Mouse (Mus musculus) limb, embryonic 14.5 days (tissue): ENCODE measurements around the gene Arl9. TPM values are rescaled to one million over a fixed set of nuclear protein-coding genes. Genes with fewer than 3 reads are reported as not detected.
"Not testable (repeated sequence)": the region's sequence is repeated elsewhere in the genome, so short reads cannot be mapped to it uniquely, and the experiment has no call there.

Source experiments
- ATAC-seq: fragments of 200-750 bp; cut with Nextera tagmentation; 2 replicates; pipeline ENCODE4 v1.8.0; 2017; ENCODE audit warnings: low read depth, moderate number of reproducible peaks, moderate TSS enrichment; ENCODE audit not compliant: low FRiP score
- DNase-seq: peaks from one replicate; pipeline ENCODE4 v3.0.0-alpha.2; 2015; ENCODE audit warnings: low spot score
- H3K27ac ChIP-seq: fragments of 300-500 bp; sonication (generic); replicated peaks from 2 replicates; pipeline ENCODE4 v1.5.1; 2014; ENCODE audit warnings: low read depth, mild to moderate bottlenecking, low read length, moderate library complexity, mixed read lengths
- H3K27me3 ChIP-seq: fragments of 300-500 bp; sonication (generic); 2 replicates; pipeline ENCODE4 v1.6.1; 2014; ENCODE audit warnings: low read length, mixed read lengths; ENCODE audit not compliant: control insufficient read depth, insufficient read depth
- H3K36me3 ChIP-seq: fragments of 300-500 bp; sonication (generic); 2 replicates; pipeline ENCODE4 v1.6.1; 2014; ENCODE audit warnings: mild to moderate bottlenecking, low read length, moderate library complexity, mixed read lengths; ENCODE audit not compliant: control insufficient read depth, insufficient read depth
- H3K4me1 ChIP-seq: fragments of 300-500 bp; sonication (generic); 2 replicates; pipeline ENCODE4 v1.6.1; 2014; ENCODE audit warnings: antibody characterized with exemption, low read length, mixed read lengths; ENCODE audit not compliant: control insufficient read depth, insufficient read depth
- H3K4me2 ChIP-seq: fragments of 300-500 bp; sonication (generic); replicated peaks from 2 replicates; pipeline ENCODE4 v1.6.1; 2014; ENCODE audit warnings: low read depth, mild to moderate bottlenecking, low read length, moderate library complexity; ENCODE audit not compliant: severe bottlenecking
- H3K4me3 ChIP-seq: fragments of 300-500 bp; sonication (generic); replicated peaks from 2 replicates; pipeline ENCODE4 v1.5.1; 2014; ENCODE audit warnings: low read length
- H3K9ac ChIP-seq: fragments of 300-500 bp; sonication (generic); 2 replicates; pipeline ENCODE4 v1.6.1; 2014; ENCODE audit warnings: mild to moderate bottlenecking, low read depth, low read length, moderate library complexity; ENCODE audit not compliant: severe bottlenecking
- H3K9me3 ChIP-seq: fragments of 300-500 bp; sonication (generic); 2 replicates; pipeline ENCODE4 v1.6.1; 2016; ENCODE audit warnings: low read length; ENCODE audit not compliant: control insufficient read depth
- POLR2A ChIP-seq: fragments of 200-500 bp; IDR thresholded peaks from 2 replicates; pipeline ENCODE4 v1.8.0; 2012; ENCODE audit warnings: inconsistent platforms, mild to moderate bottlenecking, moderate library complexity, borderline replicate concordance; ENCODE audit not compliant: insufficient read depth, insufficient read length; ENCODE audit errors: extremely low read depth
- WGBS: fragments of 180-500 bp; shearing (Covaris S2); extraction: QIAGEN DNeasy Blood & Tissue Kit; methylation state at CpG from one replicate; pipeline ENCODE4 v1.1.7; 2014; 5-methylcytosine and 5-hydroxymethylcytosine counted together
- polyA plus RNA-seq, 2 experiments: library from polyadenylated mRNA; depleted of rRNA in 1 of 2; stranded (reverse) in 1 of 2; unstranded in 1 of 2; fragments of >200 nt; fragmentation: Nextera tagmentation in 1 of 2; extraction: Ambion mirVana in 1 of 2; gene quantifications; 2 replicates each; pipeline versions ENCODE4 v1.2.1 to v1.2.3; 2012 to 2014

The Arl9 gene
- polyA plus RNA-seq, 2 experiments = 0.58 TPM; not detected in 1

GRCm38 (mm10) chr5:76962545-76962944 is 41.3 kb upstream of the Arl9 start:
- H3K4me1 ChIP-seq = no peaks in the 10 kb centered on the region
- no peak overlapping the region for H3K4me2 ChIP-seq
- no peak overlapping the region for H3K9ac ChIP-seq
- no peaks in the 10 kb centered on the region for H3K9me3 ChIP-seq
- peaks cover 92% of the 10 kb centered on the region for H3K36me3 ChIP-seq
- no peaks in the 10 kb centered on the region for H3K27me3 ChIP-seq
- 60% methylated on average over 11 of the region's 11 CpGs for WGBS
- no peak for TF ChIP-seq POLR2A
- no peak for DNase-seq
- no peak overlapping the region for H3K27ac ChIP-seq
- no peak overlapping the region for H3K4me3 ChIP-seq
- no peak for ATAC-seq

- Histone ChIP-seq H3K36me3 (peaks cover 91% of the 10 kb centered on the region), H3K4me3 (no peak overlapping the region), H3K27me3 (no peaks in the 10 kb centered on the region), H3K9me3 (no peaks in the 10 kb centered on the region), H3K4me2 (no peak overlapping the region), H3K4me1 (no peaks in the 10 kb centered on the region), H3K9ac (no peak overlapping the region), H3K27ac (no peak overlapping the region)
- DNase-seq = no peak
- TF ChIP-seq POLR2A = no peak
- ATAC-seq = no peak
- WGBS = 89% methylated on average over 3 of the region's 3 CpGs
These were observed 39.2 kb upstream of the Arl9 start for GRCm38 (mm10) chr5:76964651-76965050.

GRCm38 (mm10) chr5:76969250-76969649 is 34.6 kb upstream of the Arl9 start:
- Histone ChIP-seq H3K4me1 (peaks cover 5% of the 10 kb centered on the region), H3K9ac (no peak overlapping the region), H3K36me3 (peaks cover 51% of the 10 kb centered on the region), H3K27me3 (no peaks in the 10 kb centered on the region), H3K9me3 (no peaks in the 10 kb centered on the region), H3K27ac (no peak overlapping the region), H3K4me3 (no peak overlapping the region), H3K4me2 (no peak overlapping the region)
- ATAC-seq (no peak), DNase-seq (no peak)
- no peak for TF ChIP-seq POLR2A
- 68% methylated on average over 5 of the region's 5 CpGs for WGBS

- not testable (repeated sequence) for ATAC-seq, H3K9me3 ChIP-seq, H3K27ac ChIP-seq, H3K4me3 ChIP-seq, H3K9ac ChIP-seq, DNase-seq, H3K27me3 ChIP-seq, H3K4me2 ChIP-seq
- Histone ChIP-seq H3K36me3 (peaks cover 35% of the 10 kb centered on the region), H3K4me1 (peaks cover 11% of the 10 kb centered on the region)
- 85% methylated on average over 1 of the region's 1 CpGs for WGBS
These were observed 32.7 kb upstream of the Arl9 start for GRCm38 (mm10) chr5:76971115-76971514.

GRCm38 (mm10) chr5:76973488-76973887 is 30.4 kb upstream of the Arl9 start:
- H3K9ac ChIP-seq = peak overlapping the region; percentile 92; the same call in 1 of the 2 replicates
- peaks cover 11% of the 10 kb centered on the region for H3K4me1 ChIP-seq
- 76% methylated on average over 3 of the region's 3 CpGs for WGBS
- peak overlapping the region; percentile 82 for H3K4me2 ChIP-seq
- ATAC-seq = no peak
- peaks cover 30% of the 10 kb centered on the region for H3K36me3 ChIP-seq
- peak overlapping the region; percentile 97 for H3K4me3 ChIP-seq
- no peak for TF ChIP-seq POLR2A
- H3K27me3 ChIP-seq = no peaks in the 10 kb centered on the region
- no peak overlapping the region for H3K27ac ChIP-seq
- no peak for DNase-seq
- H3K9me3 ChIP-seq = no peaks in the 10 kb centered on the region

- ATAC-seq = 0 out of 2 replicates have a peak, but pooled peaks have one; percentile 4
- H3K27ac ChIP-seq = 0 out of 2 replicates have a peak overlapping the region, but pooled peaks have one; percentile 92
- no peak for TF ChIP-seq POLR2A
These were observed 29.7 kb upstream of the Arl9 start for GRCm38 (mm10) chr5:76974207-76974553.

More at GRCm38 (mm10) chr5:76974207-76974553, 29.7 kb upstream of the Arl9 start:
- no peaks in the 10 kb centered on the region for H3K27me3 ChIP-seq
- peak overlapping the region; percentile 92 for H3K9ac ChIP-seq
- peak overlapping the region; percentile 97 for H3K4me3 ChIP-seq
- 3% methylated on average over 17 of the region's 17 CpGs for WGBS
- peaks cover 11% of the 10 kb centered on the region for H3K4me1 ChIP-seq
- DNase-seq = no peak
- no peaks in the 10 kb centered on the region for H3K9me3 ChIP-seq
- peaks cover 30% of the 10 kb centered on the region for H3K36me3 ChIP-seq
- peak overlapping the region; percentile 82 for H3K4me2 ChIP-seq
